In the genomic region with DNA sequence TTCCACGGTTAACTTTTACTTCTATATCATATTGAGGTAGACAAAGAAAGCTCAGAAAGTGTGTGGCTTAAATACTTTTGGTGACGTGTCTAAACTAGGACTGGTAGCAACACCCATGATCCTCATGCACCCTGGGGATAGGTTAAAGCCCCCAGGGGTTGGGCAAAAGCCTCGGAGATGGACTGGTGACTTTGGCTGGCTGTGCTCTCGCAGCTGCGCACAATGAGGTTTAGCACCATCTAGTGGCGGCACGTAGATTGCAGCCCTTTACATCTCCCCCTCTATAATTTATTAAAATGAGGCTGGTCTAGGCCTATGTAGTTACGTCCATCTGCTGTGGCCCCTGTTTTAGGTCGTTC, we compare ENCODE assay signal across 7 mouse cellular contexts. TPM values are rescaled to one million over a fixed set of nuclear protein-coding genes. Genes with fewer than 3 reads are reported as not detected.
DNase-seq lines count a peak whose midpoint lies in the region; ATAC-seq and TF ChIP-seq lines count a peak whose summit lies in the region.
"Not testable (repeated sequence)": the region's sequence is repeated elsewhere in the genome, so short reads cannot be mapped to it uniquely, and the experiment has no call there.

No protein-coding gene starts in this region.

- 50% methylated on average over 1 of the region's 9 CpGs for WGBS in embryonic facial prominence, embryonic 11.5 days
- 24% methylated on average over 1 of the region's 9 CpGs for WGBS in forebrain, embryonic 15.5 days
- 50% methylated on average over 1 of the region's 9 CpGs for WGBS in heart, embryonic 16.5 days
- WGBS in intestine, embryonic 15.5 days, result 24% methylated on average over 1 of the region's 9 CpGs
- WGBS in limb, embryonic 14.5 days, result 17% methylated on average over 1 of the region's 9 CpGs
- 10% methylated on average over 1 of the region's 9 CpGs for WGBS in lung, postnatal 0 days
- 25% methylated on average over 1 of the region's 9 CpGs for WGBS in neural tube, embryonic 11.5 days

- H3K27ac ChIP-seq in embryonic facial prominence, embryonic 11.5 days (replicated peaks; ENCODE audit: low read depth, low read length); forebrain, embryonic 15.5 days (replicated peaks); heart, embryonic 16.5 days (ENCODE audit: low read length); intestine, embryonic 15.5 days; limb, embryonic 14.5 days (replicated peaks; ENCODE audit: low read depth, low read length); lung, postnatal 0 days (ENCODE audit: low read length); neural tube, embryonic 11.5 days (ENCODE audit: low read depth, low read length): not testable (repeated sequence)

- not testable (repeated sequence) for H3K4me1 ChIP-seq in embryonic facial prominence, embryonic 11.5 days (ENCODE audit: control insufficient read depth, insufficient read depth, low read length); forebrain, embryonic 15.5 days; heart, embryonic 16.5 days (ENCODE audit: control insufficient read depth, insufficient read depth, low read length); intestine, embryonic 15.5 days (replicated peaks); limb, embryonic 14.5 days (ENCODE audit: control insufficient read depth, insufficient read depth, low read length); lung, postnatal 0 days (ENCODE audit: insufficient read depth, low read depth, low read length); neural tube, embryonic 11.5 days (ENCODE audit: control insufficient read depth, insufficient read depth, low read length)

- H3K27me3 ChIP-seq in embryonic facial prominence, embryonic 11.5 days (ENCODE audit: control insufficient read depth, insufficient read depth, low read length); forebrain, embryonic 15.5 days; heart, embryonic 16.5 days (ENCODE audit: control insufficient read depth, insufficient read depth, low read length); intestine, embryonic 15.5 days (replicated peaks); limb, embryonic 14.5 days (ENCODE audit: control insufficient read depth, insufficient read depth, low read length); lung, postnatal 0 days (replicated peaks; ENCODE audit: insufficient read depth, low read length); neural tube, embryonic 11.5 days (ENCODE audit: control insufficient read depth, insufficient read depth, low read length): not testable (repeated sequence)

- DNase-seq in embryonic facial prominence, embryonic 11.5 days (ENCODE audit: low spot score); limb, embryonic 14.5 days (ENCODE audit: low spot score); lung, postnatal 0 days (ENCODE audit: low spot score); neural tube, embryonic 11.5 days (ENCODE audit: low spot score): not testable (repeated sequence)

- not testable (repeated sequence) for TF ChIP-seq EP300 in lung, postnatal 0 days (IDR thresholded peaks at IDR 0.05)

- not testable (repeated sequence) for H3K36me3 ChIP-seq in embryonic facial prominence, embryonic 11.5 days (replicated peaks; ENCODE audit: control insufficient read depth, insufficient read depth, low read depth, low read length); forebrain, embryonic 15.5 days; heart, embryonic 16.5 days (ENCODE audit: control insufficient read depth, insufficient read depth); intestine, embryonic 15.5 days; limb, embryonic 14.5 days (ENCODE audit: control insufficient read depth, insufficient read depth, low read length); lung, postnatal 0 days (ENCODE audit: insufficient read depth, low read length); neural tube, embryonic 11.5 days (ENCODE audit: control insufficient read depth, insufficient read depth, low read length)

- 0 out of 2 replicates have a peak overlapping the region, but pooled peaks have one; percentile 11 for H3K4me2 ChIP-seq in embryonic facial prominence, embryonic 11.5 days (ENCODE audit: low read depth, low read length)
- 0 out of 2 replicates have a peak overlapping the region, but pooled peaks have one; percentile 11 for H3K4me2 ChIP-seq in forebrain, embryonic 15.5 days (replicated peaks)
- H3K4me2 ChIP-seq in heart, embryonic 16.5 days (ENCODE audit: low read depth, low read length), result peak overlapping the region; percentile 61; the same call in 1 of the 2 replicates
- H3K4me2 ChIP-seq in intestine, embryonic 15.5 days (replicated peaks), result peak overlapping the region; percentile 56
- peak overlapping the region; percentile 36 for H3K4me2 ChIP-seq in limb, embryonic 14.5 days (replicated peaks; ENCODE audit: low read depth, low read length, severe bottlenecking)
- peak overlapping the region; percentile 42 for H3K4me2 ChIP-seq in lung, postnatal 0 days (replicated peaks; ENCODE audit: low read depth, low read length)
- H3K4me2 ChIP-seq in neural tube, embryonic 11.5 days (ENCODE audit: low read depth), result peak overlapping the region; percentile 14; the same call in 1 of the 2 replicates

- not testable (repeated sequence) for ATAC-seq in embryonic facial prominence, embryonic 11.5 days (replicated peaks; ENCODE audit: insufficient number of reproducible peaks, low FRiP score, low TSS enrichment, low read depth); forebrain, embryonic 15.5 days (replicated peaks); heart, embryonic 16.5 days (replicated peaks; ENCODE audit: extremely low read depth, insufficient read depth, low FRiP score); limb, embryonic 14.5 days (ENCODE audit: low FRiP score, low read depth); lung, postnatal 0 days; neural tube, embryonic 11.5 days (ENCODE audit: insufficient read depth, low FRiP score, low TSS enrichment)
- peak; percentile 64; the same call in 1 of the 2 replicates for ATAC-seq in intestine, embryonic 15.5 days

- H3K9ac ChIP-seq in embryonic facial prominence, embryonic 11.5 days (replicated peaks; ENCODE audit: low read length); forebrain, embryonic 15.5 days (replicated peaks); intestine, embryonic 15.5 days; limb, embryonic 14.5 days (ENCODE audit: low read depth, low read length, severe bottlenecking); lung, postnatal 0 days (replicated peaks; ENCODE audit: low read depth); neural tube, embryonic 11.5 days (ENCODE audit: low read length): not testable (repeated sequence)
- H3K9ac ChIP-seq in heart, embryonic 16.5 days (ENCODE audit: low read length), result peak overlapping the region; percentile 54; the same call in 1 of the 2 replicates

- TF ChIP-seq CTCF in lung, postnatal 0 days (IDR thresholded peaks at IDR 0.05), result not testable (repeated sequence)

- H3K4me3 ChIP-seq in embryonic facial prominence, embryonic 11.5 days (ENCODE audit: low read depth, low read length); forebrain, embryonic 15.5 days; lung, postnatal 0 days (ENCODE audit: low read depth, low read length): not testable (repeated sequence)
- peak overlapping the region; percentile 41 for H3K4me3 ChIP-seq in heart, embryonic 16.5 days (ENCODE audit: low read length)
- H3K4me3 ChIP-seq in intestine, embryonic 15.5 days (replicated peaks), result peak overlapping the region; percentile 25
- H3K4me3 ChIP-seq in limb, embryonic 14.5 days (replicated peaks; ENCODE audit: low read length), result 0 out of 2 replicates have a peak overlapping the region, but pooled peaks have one; percentile 10
- H3K4me3 ChIP-seq in neural tube, embryonic 11.5 days (ENCODE audit: low read depth, low read length), result 0 out of 2 replicates have a peak overlapping the region, but pooled peaks have one; percentile 12

- not testable (repeated sequence) for H3K9me3 ChIP-seq in embryonic facial prominence, embryonic 11.5 days (replicated peaks; ENCODE audit: control insufficient read depth, low read length); forebrain, embryonic 15.5 days; heart, embryonic 16.5 days (replicated peaks; ENCODE audit: control insufficient read depth, low read length); intestine, embryonic 15.5 days; limb, embryonic 14.5 days (ENCODE audit: control insufficient read depth, low read length); lung, postnatal 0 days (ENCODE audit: low read length); neural tube, embryonic 11.5 days (ENCODE audit: control insufficient read depth, low read length)

- not testable (repeated sequence) for TF ChIP-seq POLR2A in limb, embryonic 14.5 days (IDR thresholded peaks at IDR 0.05; ENCODE audit: borderline replicate concordance, extremely low read depth, insufficient read depth, insufficient read length)

RNA-seq across cellular contexts. Expression of a gene that starts 4.5 kb away (rescaled TPM):
- 8.9 and 11.9 TPM in 2 replicates for polyA plus RNA-seq in embryonic facial prominence, embryonic 11.5 days (2014; fragmentation: Nextera tagmentation; extraction: Ambion mirVana)
- polyA plus RNA-seq in forebrain, embryonic 15.5 days (2015; fragmentation: Nextera tagmentation; extraction: Ambion mirVana), result 17.4 and 18.0 TPM in 2 replicates
- 7.5 and 7.6 TPM in 2 replicates for polyA plus RNA-seq in heart, embryonic 16.5 days (2015; fragmentation: Nextera tagmentation; extraction: Ambion mirVana)
- polyA plus RNA-seq in intestine, embryonic 15.5 days (2015; fragmentation: Nextera tagmentation; extraction: Ambion mirVana), result 6.1 and 6.2 TPM in 2 replicates
- polyA plus RNA-seq in limb, embryonic 14.5 days (2012; rRNA removed), result 4.0 and 5.9 TPM in 2 replicates
- 8.0 and 8.4 TPM in 2 replicates for polyA plus RNA-seq in limb, embryonic 14.5 days (2014; fragmentation: Nextera tagmentation; extraction: Ambion mirVana)
- 5.2 and 5.5 TPM in 2 replicates for polyA plus RNA-seq in lung, postnatal 0 days (2015; fragmentation: Nextera tagmentation; extraction: Ambion mirVana)
- polyA plus RNA-seq in neural tube, embryonic 11.5 days (2014; fragmentation: Nextera tagmentation; extraction: Ambion mirVana), result 10.7 and 12.8 TPM in 2 replicates

RNA-seq across cellular contexts. Expression of a gene that starts 45.2 kb away (rescaled TPM):
- 17.2 and 18.6 TPM in 2 replicates for polyA plus RNA-seq in embryonic facial prominence, embryonic 11.5 days (2014; fragmentation: Nextera tagmentation; extraction: Ambion mirVana)
- polyA plus RNA-seq in forebrain, embryonic 15.5 days (2015; fragmentation: Nextera tagmentation; extraction: Ambion mirVana), result 33.5 and 33.8 TPM in 2 replicates
- 12.9 and 14.3 TPM in 2 replicates for polyA plus RNA-seq in heart, embryonic 16.5 days (2015; fragmentation: Nextera tagmentation; extraction: Ambion mirVana)
- 13.7 and 14.4 TPM in 2 replicates for polyA plus RNA-seq in intestine, embryonic 15.5 days (2015; fragmentation: Nextera tagmentation; extraction: Ambion mirVana)
- 4.7 and 5.7 TPM in 2 replicates for polyA plus RNA-seq in limb, embryonic 14.5 days (2012; rRNA removed)
- 10.8 and 14.0 TPM in 2 replicates for polyA plus RNA-seq in limb, embryonic 14.5 days (2014; fragmentation: Nextera tagmentation; extraction: Ambion mirVana)
- polyA plus RNA-seq in lung, postnatal 0 days (2015; fragmentation: Nextera tagmentation; extraction: Ambion mirVana), result 8.5 and 10.2 TPM in 2 replicates
- 20.4 and 20.8 TPM in 2 replicates for polyA plus RNA-seq in neural tube, embryonic 11.5 days (2014; fragmentation: Nextera tagmentation; extraction: Ambion mirVana)

Comparison
In these comparisons a context has a peak if more than half of its experiments do, and no peak if none do; other contexts are left out.
1. H3K4me2 ChIP-seq: peak in every context shown above with its lines; median percentile 61 in heart, embryonic 16.5 days; 56 in intestine, embryonic 15.5 days; 42 in lung, postnatal 0 days; 36 in limb, embryonic 14.5 days; 14 in neural tube, embryonic 11.5 days; 11 in embryonic facial prominence, embryonic 11.5 days; 11 in forebrain, embryonic 15.5 days.